Mouse (Mus musculus) lung, adult 2 months (tissue): ENCODE measurements around the gene Dact2.

Source experiments
- CTCF ChIP-seq: fragments of 200-500 bp; IDR thresholded peaks from 2 replicates; pipeline ENCODE4 v1.5.1; 2011; ENCODE audit warnings: mild to moderate bottlenecking, low read length, control low read depth; ENCODE audit not compliant: insufficient read depth
- POLR2A ChIP-seq: fragments of 200-500 bp; IDR thresholded peaks from 2 replicates; pipeline ENCODE4 v1.6.1; 2011; ENCODE audit warnings: low read depth, mild to moderate bottlenecking, control low read depth, low read length, borderline replicate concordance; ENCODE audit errors: extremely low read depth

DNA sequence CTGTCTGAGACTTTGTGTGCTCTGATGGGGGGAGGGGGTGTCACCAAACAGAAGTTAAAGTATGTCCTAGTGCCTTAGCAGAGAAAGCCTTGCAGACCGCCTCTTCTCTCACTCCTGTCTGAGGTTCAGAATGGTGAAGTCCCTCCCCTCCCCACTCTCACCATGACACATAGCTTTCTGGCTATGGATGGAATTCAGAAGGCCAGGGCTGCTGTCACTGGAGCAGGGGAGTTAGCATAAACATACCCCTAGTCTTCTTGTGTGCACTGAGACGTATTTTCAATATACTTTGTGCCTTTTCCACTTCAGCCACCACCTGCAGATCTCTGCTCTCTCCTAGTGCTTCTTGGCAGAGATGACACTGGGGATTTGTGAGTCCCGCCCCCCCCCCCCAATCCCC, 31.9 kb downstream of the Dact2 start:
- TF ChIP-seq POLR2A (no peak), CTCF (no peak)
